Mouse (Mus musculus): ENCODE measurements around the gene Tspan10. TPM values are rescaled to one million over a fixed set of nuclear protein-coding genes. Genes with fewer than 3 reads are reported as not detected.

The Tspan10 gene
- polyA plus RNA-seq, 1 experiment from 2014 or later, result 0.56 TPM

- peaks cover 7% of the 10 kb centered on the region for H3K4me1 ChIP-seq (ENCODE audit: control insufficient read depth, insufficient read depth, low read length)
- no peak overlapping the region; the same call in 1 of the 2 replicates for H3K4me2 ChIP-seq (ENCODE audit: low read depth, low read length)
- H3K9ac ChIP-seq (replicated peaks; ENCODE audit: low read length), result no peak overlapping the region
- H3K27ac ChIP-seq (replicated peaks; ENCODE audit: low read depth, low read length), result no peak overlapping the region
- no peaks in the 10 kb centered on the region for H3K27me3 ChIP-seq (ENCODE audit: control insufficient read depth, insufficient read depth, low read length)
- 34% methylated on average over 4 of the region's 4 CpGs for WGBS
- DNase-seq (ENCODE audit: low spot score) (no peak), ATAC-seq (replicated peaks; ENCODE audit: insufficient number of reproducible peaks, low FRiP score, low TSS enrichment, low read depth) (no peak)
- peaks cover 7% of the 10 kb centered on the region; the same call in 1 of the 2 replicates for H3K36me3 ChIP-seq (replicated peaks; ENCODE audit: control insufficient read depth, insufficient read depth, low read depth, low read length)
- no peak overlapping the region for H3K4me3 ChIP-seq (ENCODE audit: low read depth, low read length)
- no peaks in the 10 kb centered on the region for H3K9me3 ChIP-seq (replicated peaks; ENCODE audit: control insufficient read depth, low read length)
These were observed 48.0 kb downstream of the Tspan10 start for GRCm38 (mm10) chr11:120490291-120491046.

- H3K4me2 ChIP-seq (ENCODE audit: low read depth, low read length), result peak within 1 kb of the TSS; percentile 88
- DNase-seq (ENCODE audit: low spot score) (peak; percentile 95), ATAC-seq (replicated peaks; ENCODE audit: insufficient number of reproducible peaks, low FRiP score, low TSS enrichment, low read depth) (peak; percentile 80)
- under 1% methylated on average over 35 of the region's 35 CpGs for WGBS
- H3K27ac ChIP-seq (replicated peaks; ENCODE audit: low read depth, low read length), result peak within 1 kb of the TSS; percentile 72
- peak within 1 kb of the TSS; percentile 94 for H3K4me3 ChIP-seq (ENCODE audit: low read depth, low read length)
- H3K36me3 ChIP-seq (replicated peaks; ENCODE audit: control insufficient read depth, insufficient read depth, low read depth, low read length), result peaks cover 7% of the 10 kb centered on the region; the same call in 1 of the 2 replicates
- no peaks in the 10 kb centered on the region for H3K9me3 ChIP-seq (replicated peaks; ENCODE audit: control insufficient read depth, low read length)
- no peaks in the 10 kb centered on the region for H3K27me3 ChIP-seq (ENCODE audit: control insufficient read depth, insufficient read depth, low read length)
- H3K4me1 ChIP-seq (ENCODE audit: control insufficient read depth, insufficient read depth, low read length), result peaks cover 3% of the 10 kb centered on the region
- peak within 1 kb of the TSS; percentile 83 for H3K9ac ChIP-seq (replicated peaks; ENCODE audit: low read length)
These were observed 49.0 kb downstream of the Tspan10 start, which contains the start of gene Slc25a10 for GRCm38 (mm10) chr11:120491317-120492023. TSS of gene Slc25a10 (plus strand) at chr11:120491840.

DNA sequence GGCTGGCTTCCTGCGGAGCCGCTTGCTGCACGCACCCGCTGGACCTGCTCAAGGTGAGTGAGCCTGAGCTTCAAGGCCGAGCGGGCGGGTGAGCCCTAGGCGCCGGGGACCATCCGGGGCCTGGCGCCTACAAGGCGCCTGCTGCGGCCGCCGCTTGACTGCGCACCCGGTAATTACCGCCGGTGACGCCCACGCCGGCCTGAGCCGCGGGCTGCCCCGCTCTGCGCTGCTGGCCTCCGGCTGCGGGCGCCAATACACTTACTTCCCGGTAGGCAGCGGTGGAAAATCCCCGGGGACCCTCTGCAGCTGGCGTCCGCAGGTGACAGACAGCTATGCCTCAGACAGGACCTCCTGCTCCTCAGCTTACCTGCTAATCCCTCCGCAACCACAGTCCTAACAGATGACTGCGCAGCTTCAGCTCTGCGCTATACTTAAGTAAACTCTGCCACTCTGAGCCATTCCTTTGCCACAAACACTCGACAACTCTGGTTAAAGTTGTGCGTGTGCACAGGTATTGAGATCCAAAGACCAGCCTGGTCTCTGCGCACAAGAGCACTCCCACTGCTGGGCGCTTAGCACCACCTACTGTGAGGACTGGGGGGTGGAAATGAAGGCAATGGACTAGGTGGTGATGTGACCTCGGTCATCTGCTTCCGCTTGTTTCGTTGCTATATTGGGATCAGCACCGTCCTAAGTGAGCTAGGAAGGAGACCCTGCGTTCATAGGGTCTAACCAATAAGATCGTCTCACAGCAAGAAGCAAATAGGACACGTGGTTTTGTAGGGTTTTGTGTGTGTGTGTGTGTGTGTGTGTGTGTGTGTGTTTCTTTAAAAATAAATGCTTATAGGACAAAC is 49.8 kb downstream of the Tspan10 start:
- peak overlapping the region; percentile 94 for H3K4me3 ChIP-seq (ENCODE audit: low read depth, low read length)
- peaks cover 4% of the 10 kb centered on the region; the same call in 1 of the 2 replicates for H3K36me3 ChIP-seq (replicated peaks; ENCODE audit: control insufficient read depth, insufficient read depth, low read depth, low read length)
- DNase-seq (ENCODE audit: low spot score) (peak; percentile 62), ATAC-seq (replicated peaks; ENCODE audit: insufficient number of reproducible peaks, low FRiP score, low TSS enrichment, low read depth) (peak; percentile 14; the same call in 1 of the 2 replicates)
- H3K27ac ChIP-seq (replicated peaks; ENCODE audit: low read depth, low read length), result peak overlapping the region; percentile 72
- peak overlapping the region; percentile 88 for H3K4me2 ChIP-seq (ENCODE audit: low read depth, low read length)
- H3K4me1 ChIP-seq (ENCODE audit: control insufficient read depth, insufficient read depth, low read length), result peaks cover 3% of the 10 kb centered on the region
- peak overlapping the region; percentile 83 for H3K9ac ChIP-seq (replicated peaks; ENCODE audit: low read length)
- WGBS, result under 1% methylated on average over 48 of the region's 48 CpGs
- no peaks in the 10 kb centered on the region for H3K27me3 ChIP-seq (ENCODE audit: control insufficient read depth, insufficient read depth, low read length)
- H3K9me3 ChIP-seq (replicated peaks; ENCODE audit: control insufficient read depth, low read length), result no peaks in the 10 kb centered on the region

- peak overlapping the region; percentile 51 for H3K9ac ChIP-seq (replicated peaks; ENCODE audit: low read length)
- peaks cover 3% of the 10 kb centered on the region for H3K4me1 ChIP-seq (ENCODE audit: control insufficient read depth, insufficient read depth, low read length)
- no peaks in the 10 kb centered on the region for H3K9me3 ChIP-seq (replicated peaks; ENCODE audit: control insufficient read depth, low read length)
- DNase-seq (ENCODE audit: low spot score) (no peak), ATAC-seq (replicated peaks; ENCODE audit: insufficient number of reproducible peaks, low FRiP score, low TSS enrichment, low read depth) (no peak)
- H3K36me3 ChIP-seq (replicated peaks; ENCODE audit: control insufficient read depth, insufficient read depth, low read depth, low read length), result peaks cover 5% of the 10 kb centered on the region; the same call in 1 of the 2 replicates
- H3K27ac ChIP-seq (replicated peaks; ENCODE audit: low read depth, low read length), result 0 out of 2 replicates have a peak overlapping the region, but pooled peaks have one; percentile 41
- peak overlapping the region; percentile 88 for H3K4me2 ChIP-seq (ENCODE audit: low read depth, low read length)
- H3K4me3 ChIP-seq (ENCODE audit: low read depth, low read length), result peak overlapping the region; percentile 94
- no peaks in the 10 kb centered on the region for H3K27me3 ChIP-seq (ENCODE audit: control insufficient read depth, insufficient read depth, low read length)
- 26% methylated on average over 3 of the region's 3 CpGs for WGBS
These were observed 50.4 kb downstream of the Tspan10 start for GRCm38 (mm10) chr11:120492878-120493203.

DNA sequence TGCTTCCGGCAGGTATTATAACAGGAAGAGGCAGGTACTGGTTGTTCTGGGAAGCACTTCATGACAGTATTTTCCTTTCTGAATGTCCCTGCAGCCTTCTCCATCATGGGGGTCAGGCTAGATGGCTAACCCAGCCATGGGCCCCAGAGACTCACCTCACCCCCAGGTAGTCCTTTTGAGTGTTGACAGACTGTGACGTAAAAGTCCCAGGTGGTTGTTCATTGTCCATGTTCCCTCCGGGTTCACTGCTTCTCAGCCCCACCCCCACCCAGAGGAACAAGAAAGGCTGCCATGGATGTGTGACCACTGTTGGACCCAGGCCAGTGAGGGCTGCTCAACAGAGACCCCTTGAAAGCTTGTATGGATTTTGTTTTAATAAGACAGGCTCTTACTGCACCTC is 50.9 kb downstream of the Tspan10 start:
- DNase-seq (ENCODE audit: low spot score), result no peak
- no peak overlapping the region for H3K27ac ChIP-seq (replicated peaks; ENCODE audit: low read depth, low read length)
- no peaks in the 10 kb centered on the region for H3K27me3 ChIP-seq (ENCODE audit: control insufficient read depth, insufficient read depth, low read length)
- peaks cover 3% of the 10 kb centered on the region for H3K4me1 ChIP-seq (ENCODE audit: control insufficient read depth, insufficient read depth, low read length)
- H3K9ac ChIP-seq (replicated peaks; ENCODE audit: low read length), result peak overlapping the region; percentile 51
- WGBS, result 59% methylated on average over 3 of the region's 3 CpGs
- H3K36me3 ChIP-seq (replicated peaks; ENCODE audit: control insufficient read depth, insufficient read depth, low read depth, low read length), result peaks cover 5% of the 10 kb centered on the region; the same call in 1 of the 2 replicates
- peak overlapping the region; percentile 88 for H3K4me2 ChIP-seq (ENCODE audit: low read depth, low read length)
- H3K9me3 ChIP-seq (replicated peaks; ENCODE audit: control insufficient read depth, low read length), result no peaks in the 10 kb centered on the region
- no peak for ATAC-seq (replicated peaks; ENCODE audit: insufficient number of reproducible peaks, low FRiP score, low TSS enrichment, low read depth)
- peak overlapping the region; percentile 94; the same call in 1 of the 2 replicates for H3K4me3 ChIP-seq (ENCODE audit: low read depth, low read length)

DNA sequence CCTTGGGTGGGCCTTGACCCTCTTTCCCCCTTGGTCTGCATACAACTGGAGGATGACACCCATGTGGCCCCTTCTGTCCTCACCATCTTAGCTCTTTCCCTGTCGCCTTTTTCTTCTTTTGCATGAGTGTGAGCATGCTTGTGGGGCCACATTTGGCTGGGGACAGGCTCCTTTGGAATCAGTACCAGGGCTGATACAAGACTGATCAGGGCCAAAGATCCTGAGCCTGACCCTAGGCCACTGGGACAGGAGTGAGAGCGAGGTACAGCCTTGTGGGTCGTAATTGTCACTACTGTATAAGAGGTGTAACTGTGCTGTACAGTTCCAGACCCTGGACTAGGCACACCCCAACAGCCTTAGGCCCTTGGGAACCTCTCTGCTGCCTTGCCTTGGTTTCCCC is 51.5 kb downstream of the Tspan10 start:
- no peaks in the 10 kb centered on the region for H3K9me3 ChIP-seq (replicated peaks; ENCODE audit: control insufficient read depth, low read length)
- no peaks in the 10 kb centered on the region for H3K27me3 ChIP-seq (ENCODE audit: control insufficient read depth, insufficient read depth, low read length)
- WGBS, result 79% methylated on average over 3 of the region's 3 CpGs
- peaks cover 3% of the 10 kb centered on the region for H3K4me1 ChIP-seq (ENCODE audit: control insufficient read depth, insufficient read depth, low read length)
- no peak overlapping the region for H3K4me3 ChIP-seq (ENCODE audit: low read depth, low read length)
- peaks cover 6% of the 10 kb centered on the region; the same call in 1 of the 2 replicates for H3K36me3 ChIP-seq (replicated peaks; ENCODE audit: control insufficient read depth, insufficient read depth, low read depth, low read length)
- no peak overlapping the region; the same call in 1 of the 2 replicates for H3K9ac ChIP-seq (replicated peaks; ENCODE audit: low read length)
- DNase-seq (ENCODE audit: low spot score), result no peak
- H3K4me2 ChIP-seq (ENCODE audit: low read depth, low read length), result no peak overlapping the region
- H3K27ac ChIP-seq (replicated peaks; ENCODE audit: low read depth, low read length), result no peak overlapping the region
- ATAC-seq (replicated peaks; ENCODE audit: insufficient number of reproducible peaks, low FRiP score, low TSS enrichment, low read depth), result no peak
